Mouse (Mus musculus) liver, embryonic 16.5 days (tissue): ENCODE data around the gene Ddx43. TPM values are rescaled to one million over a fixed set of nuclear protein-coding genes. Genes with fewer than 3 reads are reported as not detected.
"Not testable (repeated sequence)": the region's sequence is repeated elsewhere in the genome, so short reads cannot be mapped to it uniquely, and the experiment has no call there.

ENCODE experiments used
- ATAC-seq: fragments of 200-750 bp; cut with Nextera tagmentation; 2 replicates; pipeline ENCODE4 v1.8.0; 2017; ENCODE audit warnings: low read depth, mild to moderate bottlenecking, moderate number of reproducible peaks, moderate library complexity
- H3K27ac ChIP-seq: fragments of 300-500 bp; sonication (generic); 2 replicates; pipeline ENCODE4 v1.5.1; 2014; ENCODE audit warnings: mild to moderate bottlenecking, low read length
- H3K27me3 ChIP-seq: fragments of 300-500 bp; sonication (generic); 2 replicates; pipeline ENCODE4 v1.6.1; 2014; ENCODE audit warnings: low read depth, low read length, mixed read lengths; ENCODE audit not compliant: control insufficient read depth, insufficient read depth
- H3K36me3 ChIP-seq: fragments of 300-500 bp; sonication (generic); 2 replicates; pipeline ENCODE4 v1.6.1; 2014; ENCODE audit warnings: mild to moderate bottlenecking; ENCODE audit not compliant: control insufficient read depth, insufficient read depth
- H3K4me1 ChIP-seq: fragments of 300-500 bp; sonication (generic); 2 replicates; pipeline ENCODE4 v1.6.1; 2014; ENCODE audit warnings: low read depth, low read length, mixed read lengths; ENCODE audit not compliant: control insufficient read depth
- H3K4me2 ChIP-seq: fragments of 300-500 bp; sonication (generic); 2 replicates; pipeline ENCODE4 v1.6.1; 2014; ENCODE audit warnings: low read depth, low read length, mixed read lengths
- H3K4me3 ChIP-seq: fragments of 300-500 bp; sonication (generic); 2 replicates; pipeline ENCODE4 v1.5.1; 2014; ENCODE audit warnings: low read depth, mild to moderate bottlenecking, low read length
- H3K9ac ChIP-seq: fragments of 300-500 bp; sonication (generic); 2 replicates; pipeline ENCODE4 v1.6.1; 2014; ENCODE audit warnings: low read depth, low read length
- H3K9me3 ChIP-seq: fragments of 300-500 bp; sonication (generic); replicated peaks from 2 replicates; pipeline ENCODE4 v1.6.1; 2016; ENCODE audit warnings: low read length; ENCODE audit not compliant: control insufficient read depth
- WGBS: fragments of 180-500 bp; shearing (Covaris S2); extraction: QIAGEN DNeasy Blood & Tissue Kit; methylation state at CpG from one replicate; pipeline ENCODE4 v1.1.7; 2014; ENCODE audit not compliant: insufficient replicate concordance; 5-methylcytosine and 5-hydroxymethylcytosine counted together
- polyA plus RNA-seq: library from polyadenylated mRNA; unstranded; fragments of >200 nt; fragmentation: Nextera tagmentation; extraction: Ambion mirVana; gene quantifications from 2 replicates; pipeline ENCODE4 v1.2.1, GENCODE M21; 2015

Gene Ddx43
- polyA plus RNA-seq, 1 experiment from 2014 or later = not detected

DNA sequence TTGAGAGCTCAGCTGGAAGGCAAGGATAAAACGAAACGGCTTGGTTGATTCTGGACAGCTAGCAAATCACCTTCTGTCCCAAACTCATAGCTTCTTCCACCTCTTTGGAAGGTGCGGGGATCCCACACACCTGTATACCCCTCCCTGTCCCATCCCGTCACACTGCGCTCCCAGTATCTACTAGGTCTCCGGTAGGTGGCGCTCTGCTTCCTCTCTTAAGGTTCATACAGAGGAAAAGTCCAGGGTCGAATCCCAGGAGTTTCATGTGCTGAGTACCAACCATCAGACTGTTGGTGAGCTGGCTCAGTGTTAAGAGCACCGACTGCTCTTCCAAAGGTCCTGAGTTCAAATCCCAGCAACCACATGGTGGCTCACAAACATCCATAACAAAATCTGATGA, 37.5 kb upstream of the Ddx43 start:
- Histone ChIP-seq H3K9ac (no peak overlapping the region), H3K4me1 (no peaks in the 10 kb centered on the region), H3K4me3 (no peak overlapping the region), H3K36me3 (no peaks in the 10 kb centered on the region), H3K9me3 (no peaks in the 10 kb centered on the region), H3K27me3 (no peaks in the 10 kb centered on the region), H3K4me2 (no peak overlapping the region), H3K27ac (no peak overlapping the region)
- WGBS = 9% methylated on average over 9 of the region's 9 CpGs
- no peak for ATAC-seq

- WGBS = 51% methylated on average over 6 of the region's 6 CpGs
- no peak for ATAC-seq
Measured at GRCm38 (mm10) chr9:78359750-78360483, 35.7 kb upstream of the Ddx43 start.

DNA sequence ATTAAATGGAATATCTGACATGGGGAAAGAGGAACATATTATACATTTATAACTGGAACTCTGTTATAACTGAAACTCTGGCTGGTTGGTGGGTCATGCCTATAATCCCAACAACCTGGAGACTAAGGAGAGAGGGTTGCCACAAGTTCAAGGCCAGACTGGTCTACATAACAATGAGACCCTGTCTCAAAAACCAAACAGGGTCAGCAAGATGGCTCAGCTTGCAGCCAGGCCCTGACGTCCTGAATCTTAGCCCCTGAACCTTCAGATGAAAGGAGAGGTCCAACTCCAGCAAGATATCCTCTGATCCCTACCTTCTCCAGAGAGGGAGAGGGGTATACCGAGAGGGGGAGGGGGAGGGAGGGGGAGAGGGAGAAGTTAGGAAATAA, 35.1 kb upstream of the Ddx43 start:
- H3K36me3 ChIP-seq = no peaks in the 10 kb centered on the region
- no peak overlapping the region for H3K4me3 ChIP-seq
- ATAC-seq = no peak
- no peak overlapping the region for H3K27ac ChIP-seq
- H3K27me3 ChIP-seq = no peaks in the 10 kb centered on the region
- H3K9me3 ChIP-seq = no peaks in the 10 kb centered on the region
- no peak overlapping the region for H3K9ac ChIP-seq
- no peaks in the 10 kb centered on the region for H3K4me1 ChIP-seq
- no peak overlapping the region for H3K4me2 ChIP-seq
- WGBS = 31% methylated on average over 2 of the region's 2 CpGs

More at GRCm38 (mm10) chr9:78359750-78360483, 35.7 kb upstream of the Ddx43 start:
- Histone ChIP-seq H3K36me3 (no peaks in the 10 kb centered on the region), H3K4me1 (no peaks in the 10 kb centered on the region), H3K4me2 (no peak overlapping the region), H3K27me3 (no peaks in the 10 kb centered on the region), H3K9ac (no peak overlapping the region), H3K27ac (no peak overlapping the region), H3K9me3 (no peaks in the 10 kb centered on the region), H3K4me3 (no peak overlapping the region)

DNA sequence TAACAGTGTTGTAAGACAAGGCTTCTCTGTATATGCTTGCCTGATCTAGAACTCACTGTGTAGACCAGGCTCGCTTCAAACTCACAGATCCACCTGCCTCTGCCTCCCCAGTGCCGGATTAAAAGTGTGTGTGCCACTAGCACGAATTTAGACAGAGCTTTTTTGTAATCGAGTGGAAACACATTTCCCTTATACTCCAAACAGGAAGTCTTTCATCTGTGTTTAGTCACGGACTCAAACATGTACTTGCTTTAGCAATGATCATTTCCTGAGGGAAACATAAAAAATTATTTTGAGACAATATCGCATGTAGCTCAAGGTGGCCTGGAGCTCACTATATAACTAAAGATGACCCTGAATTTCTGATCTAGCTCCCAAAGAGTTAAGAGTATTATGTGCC, 32.2 kb upstream of the Ddx43 start:
- 22% methylated on average over 6 of the region's 6 CpGs for WGBS
- H3K4me1 ChIP-seq = no peaks in the 10 kb centered on the region
- no peaks in the 10 kb centered on the region for H3K36me3 ChIP-seq
- no peak overlapping the region for H3K4me2 ChIP-seq
- ATAC-seq = no peak
- H3K9me3 ChIP-seq = no peaks in the 10 kb centered on the region
- no peak overlapping the region for H3K4me3 ChIP-seq
- no peak overlapping the region for H3K9ac ChIP-seq
- H3K27ac ChIP-seq = no peak overlapping the region
- no peaks in the 10 kb centered on the region for H3K27me3 ChIP-seq

DNA sequence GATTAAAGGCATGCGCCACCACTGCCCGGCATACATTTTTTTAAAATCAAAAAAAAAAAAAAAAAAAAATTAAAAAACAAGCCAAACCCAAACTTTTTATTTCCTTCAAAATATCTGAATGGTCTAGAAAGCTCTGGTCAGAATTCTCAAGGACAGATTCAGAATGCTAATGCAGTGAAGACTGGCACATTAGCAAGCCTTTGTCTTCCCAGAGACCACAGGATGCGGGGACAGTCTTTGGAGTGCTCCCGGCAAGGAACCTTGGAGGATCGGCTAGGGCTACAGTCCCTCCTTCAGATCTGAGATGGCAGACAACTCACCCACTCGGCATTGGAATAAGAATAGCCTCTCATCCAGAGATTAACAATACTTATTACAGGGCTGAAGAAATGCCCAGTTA, 30.9 kb upstream of the Ddx43 start:
- 77% methylated on average over 6 of the region's 6 CpGs for WGBS
- Histone ChIP-seq H3K36me3 (no peaks in the 10 kb centered on the region), H3K4me2 (no peak overlapping the region), H3K27ac (no peak overlapping the region), H3K4me3 (no peak overlapping the region), H3K9me3 (no peaks in the 10 kb centered on the region), H3K9ac (no peak overlapping the region), H3K27me3 (no peaks in the 10 kb centered on the region), H3K4me1 (no peaks in the 10 kb centered on the region)
- ATAC-seq = no peak

GRCm38 (mm10) chr9:78365850-78366544, 29.6 kb upstream of the Ddx43 start:
- Histone ChIP-seq H3K9ac (no peak overlapping the region), H3K4me2 (no peak overlapping the region), H3K4me3 (no peak overlapping the region), H3K36me3 (no peaks in the 10 kb centered on the region), H3K4me1 (no peaks in the 10 kb centered on the region), H3K9me3 (no peaks in the 10 kb centered on the region), H3K27ac (no peak overlapping the region), H3K27me3 (no peaks in the 10 kb centered on the region)
- no peak for ATAC-seq
- WGBS = 48% methylated on average over 13 of the region's 13 CpGs

GRCm38 (mm10) chr9:78367959-78368358, 27.6 kb upstream of the Ddx43 start, which contains the start of gene Dppa5a:
Gene Dppa5a (minus strand): TSS chr9:78368177.
- not testable (repeated sequence) for ATAC-seq, H3K4me1 ChIP-seq, H3K9ac ChIP-seq, H3K27ac ChIP-seq, H3K9me3 ChIP-seq, H3K4me2 ChIP-seq, H3K36me3 ChIP-seq, H3K27me3 ChIP-seq, H3K4me3 ChIP-seq
- WGBS = 78% methylated on average over 16 of the region's 16 CpGs

DNA sequence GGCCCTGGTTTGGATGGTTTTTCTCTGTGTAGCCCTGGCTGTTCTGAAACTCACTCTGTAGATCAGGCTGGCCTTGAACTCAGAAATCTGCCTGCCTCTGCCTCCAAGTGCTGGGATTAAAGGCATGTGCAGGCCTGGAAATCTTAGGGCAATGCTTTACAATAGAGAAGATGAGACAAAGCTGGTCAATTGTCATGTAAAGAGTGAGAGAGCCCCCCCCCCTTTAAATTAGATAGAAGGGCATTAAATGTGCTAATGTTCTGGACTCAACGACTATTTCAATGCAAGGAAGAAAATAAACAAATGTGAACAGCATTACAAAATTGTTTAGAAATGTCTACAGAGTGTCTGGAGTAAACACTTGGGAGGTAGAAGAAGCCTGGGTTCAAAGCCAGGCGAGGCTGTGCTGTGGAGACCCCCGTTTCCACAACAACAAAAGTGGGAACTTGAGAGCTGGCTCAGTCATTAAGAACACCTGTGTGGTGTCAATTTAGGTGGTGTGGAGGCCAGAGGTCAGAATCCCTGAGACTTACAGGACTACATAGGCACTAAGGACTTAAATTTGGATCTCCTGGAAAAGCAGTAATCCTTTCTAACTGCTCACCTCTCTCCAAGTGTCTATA, 26.8 kb upstream of the Ddx43 start:
- no peaks in the 10 kb centered on the region for H3K9me3 ChIP-seq
- no peak overlapping the region for H3K4me2 ChIP-seq
- no peaks in the 10 kb centered on the region for H3K27me3 ChIP-seq
- no peak overlapping the region for H3K27ac ChIP-seq
- no peaks in the 10 kb centered on the region for H3K36me3 ChIP-seq
- H3K4me3 ChIP-seq = no peak overlapping the region
- H3K9ac ChIP-seq = no peak overlapping the region
- no peaks in the 10 kb centered on the region for H3K4me1 ChIP-seq
- 42% methylated on average over 3 of the region's 3 CpGs for WGBS
- no peak for ATAC-seq

GRCm38 (mm10) chr9:78369349-78369748, 26.2 kb upstream of the Ddx43 start:
- H3K4me3 ChIP-seq = no peak overlapping the region
- WGBS = 59% methylated on average over 2 of the region's 2 CpGs
- no peaks in the 10 kb centered on the region for H3K27me3 ChIP-seq
- H3K36me3 ChIP-seq = no peaks in the 10 kb centered on the region
- H3K9me3 ChIP-seq = no peaks in the 10 kb centered on the region
- no peak for ATAC-seq
- no peak overlapping the region for H3K27ac ChIP-seq
- no peak overlapping the region for H3K4me2 ChIP-seq
- H3K9ac ChIP-seq = no peak overlapping the region
- H3K4me1 ChIP-seq = no peaks in the 10 kb centered on the region
